Mouse (Mus musculus) cortical plate, adult 2 months (tissue): Measurements from ENCODE around the gene Ppm1d.
A peak's percentile ranks its signal among the peaks of the same experiment; 100 is the strongest.

ENCODE experiments used
- CTCF ChIP-seq: fragments of 200-500 bp; IDR thresholded peaks from 2 replicates; pipeline ENCODE4 v1.5.1; 2011; ENCODE audit warnings: mild to moderate bottlenecking, control low read depth, low read length; ENCODE audit not compliant: insufficient read depth; ENCODE audit errors: extremely low read depth
- POLR2A ChIP-seq: fragments of 200-500 bp; IDR thresholded peaks from 2 replicates; pipeline ENCODE4 v1.6.1; 2011; ENCODE audit warnings: mild to moderate bottlenecking, low read length, control low read depth; ENCODE audit not compliant: insufficient read depth; ENCODE audit errors: extremely low read depth

GRCm38 (mm10) chr11:85311645-85312490 is 824 bp downstream of the Ppm1d start:
- TF ChIP-seq CTCF (peak; percentile 36; the same call in 1 of the 2 replicates), POLR2A (no peak)
